Mouse (Mus musculus): ENCODE data around the gene Cdc34.

Cdc34 gene

GRCm38 (mm10) chr10:79665051-79665450 is 16.9 kb upstream of the Cdc34 start:
- CTCF ChIA-PET, result interaction anchor here in 3 of 4 experiments (0.9 to 8.8 kb wide), 20 partner anchors 8 to 147 kb away, joined by 3 to 57 read pairs (median 4); partner anchors contain the start of gene Cdc34 (in 2 of the 3)
- POLR2A ChIA-PET, result interaction anchor here (0.5 to 18.2 kb wide), 15 partner anchors 9 to 115 kb away, joined by 3 to 367 read pairs (median 4); partner anchors contain the start of genes Cdc34 (in 2 of the 4), Gzmm (in 2 of the 4), Bsg (in 1 of the 4) and C2cd4c (in 1 of the 4)

GRCm38 (mm10) chr10:79666493-79666892 is 15.5 kb upstream of the Cdc34 start:
- ChIA-PET POLR2A (interaction anchor here in 3 of 4 experiments (0.6 to 18.2 kb wide), 10 partner anchors 9 to 91 kb away, joined by 3 to 367 read pairs (median 4); partner anchors contain the start of genes Cdc34 (in 3 of the 3), Gzmm (in 2 of the 3) and C2cd4c (in 1 of the 3)), CTCF (interaction anchor here (0.6 to 8.8 kb wide), 12 partner anchors 12 to 75 kb away, joined by 3 to 57 read pairs (median 4); partner anchors contain the start of genes Cdc34 (in 2 of the 4), Bsg (in 1 of the 4) and C2cd4c (in 1 of the 4))

GRCm38 (mm10) chr10:79668076-79668475 is 13.9 kb upstream of the Cdc34 start:
- POLR2A ChIA-PET, result interaction anchor here in 2 of 4 experiments (0.6 to 18.2 kb wide), 7 partner anchors 14 to 969 kb away, joined by 3 to 367 read pairs (median 4); partner anchors contain the start of genes Cdc34 (in 2 of the 2) and Gzmm (in 2 of the 2)
- CTCF ChIA-PET, result interaction anchor here in 3 of 4 experiments (0.8 to 8.8 kb wide), 7 partner anchors 9 to 73 kb away, joined by 3 to 57 read pairs (median 3); partner anchors contain the start of genes C2cd4c (in 1 of the 3) and Cdc34 (in 1 of the 3)

GRCm38 (mm10) chr10:79668771-79669575 is 13.0 kb upstream of the Cdc34 start, which contains the start of gene Tpgs1:
Gene Tpgs1, plus strand, starts transcription at chr10:79669369.
- POLR2A ChIA-PET, result interaction anchor here in 3 of 4 experiments (1.0 to 18.2 kb wide), 18 partner anchors 7 to 185 kb away, joined by 3 to 367 read pairs (median 6); partner anchors contain the start of genes Cdc34 (in 3 of the 3), Bsg (in 2 of the 3), Gzmm (in 2 of the 3) and C2cd4c (in 1 of the 3)
- CTCF ChIA-PET, result interaction anchor here (0.6 to 3.1 kb wide), 14 partner anchors 10 to 1292 kb away, joined by 3 to 14 read pairs (median 4); partner anchors contain the start of genes Cdc34 (in 1 of the 4) and Wdr18 (in 1 of the 4)

GRCm38 (mm10) chr10:79669576-79670057 is 12.4 kb upstream of the Cdc34 start:
- POLR2A ChIA-PET, result interaction anchor here in 3 of 4 experiments (0.9 to 18.2 kb wide), 28 partner anchors 8 to 241 kb away, joined by 3 to 367 read pairs (median 5); partner anchors contain the start of genes Cdc34 (in 3 of the 3), Bsg (in 2 of the 3), C2cd4c (in 2 of the 3) and Gzmm (in 2 of the 3)

GRCm38 (mm10) chr10:79670071-79670888 is 11.7 kb upstream of the Cdc34 start:
- ChIA-PET CTCF (interaction anchor here in 3 of 4 experiments (0.6 to 3.1 kb wide), 10 partner anchors 9 to 1291 kb away, joined by 3 to 14 read pairs (median 4); partner anchors contain the start of genes Cdc34 (in 1 of the 3) and Wdr18 (in 1 of the 3)), POLR2A (interaction anchor here (0.5 to 18.2 kb wide), 42 partner anchors 8 to 699 kb away, joined by 3 to 367 read pairs (median 4); partner anchors contain the start of genes Cdc34 (in 3 of the 4), Bsg (in 2 of the 4), C2cd4c (in 2 of the 4) and Gzmm (in 2 of the 4))

More at GRCm38 (mm10) chr10:79669576-79670057, 12.4 kb upstream of the Cdc34 start:
- CTCF ChIA-PET, result interaction anchor here (0.6 to 3.1 kb wide), 12 partner anchors 8 to 1291 kb away, joined by 3 to 14 read pairs (median 4); partner anchors contain the start of genes Cdc34 (in 1 of the 4) and Wdr18 (in 1 of the 4)

GRCm38 (mm10) chr10:79671396-79672087 is 10.5 kb upstream of the Cdc34 start:
- ChIA-PET CTCF (interaction anchor here (0.6 to 3.1 kb wide), 24 partner anchors 7 to 1466 kb away, joined by 3 to 23 read pairs (median 5); partner anchors contain the start of genes Madcam1 (in 2 of the 4), Bsg (in 1 of the 4), C2cd4c (in 1 of the 4) and Cdc34 (in 1 of the 4)), POLR2A (interaction anchor here (0.5 to 18.2 kb wide), 51 partner anchors 9 to 1932 kb away, joined by 3 to 367 read pairs (median 4); partner anchors contain the start of genes Bsg (in 3 of the 4), Cdc34 (in 3 of the 4), C2cd4c (in 2 of the 4) and Gzmm (in 2 of the 4))

- ChIA-PET POLR2A (interaction anchor here in 3 of 4 experiments (0.6 to 18.2 kb wide), 40 partner anchors 8 to 482 kb away, joined by 3 to 367 read pairs (median 4); partner anchors contain the start of genes Bsg (in 3 of the 3), Cdc34 (in 3 of the 3), Gzmm (in 2 of the 3) and C2cd4c (in 1 of the 3)), CTCF (interaction anchor here in 3 of 4 experiments (0.6 to 2.6 kb wide), 21 partner anchors 7 to 163 kb away, joined by 3 to 23 read pairs (median 5); partner anchors contain the start of genes Madcam1 (in 2 of the 3), Bsg (in 1 of the 3), C2cd4c (in 1 of the 3) and Cdc34 (in 1 of the 3))
Measured at GRCm38 (mm10) chr10:79672088-79672455, 9.9 kb upstream of the Cdc34 start.

- CTCF ChIA-PET, result interaction anchor here in 3 of 4 experiments (0.6 to 2.6 kb wide), 22 partner anchors 8 to 572 kb away, joined by 3 to 23 read pairs (median 5); partner anchors contain the start of genes Madcam1 (in 3 of the 3), Bsg (in 1 of the 3), C2cd4c (in 1 of the 3) and Cdc34 (in 1 of the 3)
Measured at GRCm38 (mm10) chr10:79673054-79673453, 8.9 kb upstream of the Cdc34 start.

GRCm38 (mm10) chr10:79675346-79676035 is 6.5 kb upstream of the Cdc34 start:
- ChIA-PET POLR2A (interaction anchor here (0.6 to 18.2 kb wide), 16 partner anchors 8 to 1407 kb away, joined by 3 to 367 read pairs (median 5); partner anchors contain the start of genes Madcam1 (in 2 of the 4), Bsg (in 1 of the 4), C2cd4c (in 1 of the 4) and Cdc34 (in 1 of the 4)), CTCF (interaction anchor here in 2 of 4 experiments (0.6 to 1.7 kb wide), 4 partner anchors 14 to 116 kb away, joined by 3 to 7 read pairs (median 4); no protein-coding TSS in a partner anchor)

More at GRCm38 (mm10) chr10:79673054-79673453, 8.9 kb upstream of the Cdc34 start:
- POLR2A ChIA-PET, result interaction anchor here (0.5 to 18.2 kb wide), 31 partner anchors 8 to 1593 kb away, joined by 3 to 367 read pairs (median 4); partner anchors contain the start of genes Bsg (in 3 of the 4), Cdc34 (in 3 of the 4), C2cd4c (in 2 of the 4) and Gzmm (in 2 of the 4)

- CTCF ChIA-PET, result interaction anchor here in 3 of 4 experiments (0.6 to 4.6 kb wide), 13 partner anchors 8 to 99 kb away, joined by 3 to 57 read pairs (median 5); partner anchors contain the start of genes Bsg (in 1 of the 3), Madcam1 (in 1 of the 3) and Tpgs1 (in 1 of the 3)
- POLR2A ChIA-PET, result interaction anchor here (0.6 to 19.9 kb wide), 49 partner anchors 9 to 1256 kb away, joined by 3 to 367 read pairs (median 5); partner anchors contain the start of genes Bsg (in 3 of the 4), C2cd4c (in 3 of the 4), Tpgs1 (in 3 of the 4) and Madcam1 (in 2 of the 4)
Measured at GRCm38 (mm10) chr10:79680606-79681495, 1.1 kb upstream of the Cdc34 start.

GRCm38 (mm10) chr10:79682551-79682915 is 538 bp downstream of the Cdc34 start:
- CTCF ChIA-PET, result interaction anchor here in 3 of 4 experiments (0.5 to 4.6 kb wide), 35 partner anchors 9 to 1199 kb away, joined by 3 to 57 read pairs (median 5); partner anchors contain the start of genes Bsg (in 2 of the 3), Madcam1 (in 2 of the 3) and Tpgs1 (in 1 of the 3)
- POLR2A ChIA-PET, result interaction anchor here (0.5 to 19.9 kb wide), 35 partner anchors 8 to 1258 kb away, joined by 3 to 367 read pairs (median 5); partner anchors contain the start of genes Tpgs1 (in 3 of the 4), Bsg (in 2 of the 4), Madcam1 (in 2 of the 4) and Fgf22 (in 1 of the 4)
